Mouse (Mus musculus) thymus, postnatal 14 days (tissue): ENCODE measurements around the gene Ahnak2.

Experiments
- DNase-seq: peaks from one replicate; pipeline ENCODE4 v3.0.0; 2021

Gene Ahnak2

GRCm38 (mm10) chr12:112795466-112796104, 6.9 kb downstream of the Ahnak2 start:
- DNase-seq = no peak

DNA sequence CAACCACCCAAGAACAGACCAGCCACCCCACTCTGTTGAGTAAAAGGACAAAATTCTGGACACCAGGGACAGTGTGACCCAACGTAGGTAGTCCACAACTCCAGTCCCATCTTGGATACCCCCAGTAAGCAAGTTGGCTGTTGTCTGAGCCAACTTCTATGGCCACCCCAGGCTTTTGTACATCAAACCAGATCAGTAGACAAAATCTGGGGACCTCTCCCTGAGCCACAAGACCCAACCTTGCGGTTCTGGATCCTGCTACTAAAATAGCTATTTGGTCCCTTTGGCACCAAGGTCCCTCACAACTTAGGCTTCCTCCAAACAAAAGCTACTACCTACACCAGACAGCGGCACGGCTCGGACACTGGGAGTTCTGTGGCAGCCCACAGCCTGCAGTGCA, 7.5 kb downstream of the Ahnak2 start:
- no peak for DNase-seq

DNA sequence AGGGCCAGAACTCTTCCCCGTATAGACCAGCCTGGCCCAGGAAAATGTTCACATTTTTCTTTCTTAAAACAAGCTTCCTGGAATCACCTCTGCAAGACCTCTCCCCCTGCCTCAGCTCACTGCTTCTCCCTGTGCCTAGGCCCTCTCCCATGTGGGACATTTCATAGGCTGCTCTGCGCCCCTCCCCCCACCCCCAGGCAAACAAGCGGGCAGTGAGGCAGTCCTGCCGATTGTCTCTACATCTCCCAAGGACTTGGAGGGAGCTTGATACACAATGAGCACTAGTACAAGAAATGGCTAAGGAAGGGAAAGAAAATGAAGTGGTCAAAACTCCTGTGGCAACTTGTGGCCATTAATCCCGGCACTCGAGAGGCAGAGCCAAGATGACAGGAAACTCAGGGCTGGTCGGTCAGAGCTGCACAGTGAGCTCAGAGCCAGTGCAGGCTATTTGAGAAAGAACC, 8.1 kb downstream of the Ahnak2 start:
- DNase-seq = no peak

- DNase-seq = no peak
Observed at GRCm38 (mm10) chr12:112793601-112794355, 8.7 kb downstream of the Ahnak2 start.

DNA sequence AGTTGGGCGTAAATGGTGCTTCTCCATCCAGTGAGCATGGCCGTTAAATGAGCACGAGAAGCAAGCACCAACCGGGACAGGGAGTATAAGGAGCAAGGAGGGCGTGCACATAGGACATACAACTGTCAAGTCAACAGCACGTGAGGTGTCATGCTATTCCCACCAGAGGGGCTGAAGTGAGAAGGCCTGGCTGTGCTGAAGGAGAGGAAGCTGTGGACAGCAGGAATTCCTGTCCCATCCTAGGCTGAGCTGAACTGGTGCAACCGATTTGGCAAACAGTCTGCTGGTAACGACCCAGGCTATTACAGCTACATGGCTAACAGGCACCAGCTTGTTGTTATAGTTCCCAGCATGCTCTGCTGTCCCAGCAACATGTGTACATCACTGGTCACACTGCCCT, 11.4 kb downstream of the Ahnak2 start:
- DNase-seq = no peak

DNA sequence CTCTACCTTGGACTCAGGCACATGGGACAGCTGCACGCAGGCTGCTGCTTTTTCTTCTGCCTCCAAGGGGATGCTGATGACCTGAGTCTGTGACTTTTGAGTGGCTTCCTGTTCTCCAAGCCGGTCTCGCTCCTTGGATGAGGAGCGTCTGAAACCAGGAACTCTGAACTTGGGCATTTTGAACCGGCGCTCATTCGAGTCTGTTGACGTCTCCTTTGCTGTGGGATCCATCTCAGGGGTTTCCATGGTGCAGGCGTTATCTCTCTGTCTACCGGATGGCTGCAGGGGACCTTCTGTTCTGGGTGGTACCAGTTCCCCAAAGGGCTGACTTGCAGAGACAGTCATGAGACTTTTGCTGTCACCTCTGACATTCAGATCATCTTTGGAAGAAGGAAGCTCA, 28.0 kb downstream of the Ahnak2 start:
- no peak for DNase-seq

GRCm38 (mm10) chr12:112774026-112774425, 28.4 kb downstream of the Ahnak2 start:
- DNase-seq = no peak

DNA sequence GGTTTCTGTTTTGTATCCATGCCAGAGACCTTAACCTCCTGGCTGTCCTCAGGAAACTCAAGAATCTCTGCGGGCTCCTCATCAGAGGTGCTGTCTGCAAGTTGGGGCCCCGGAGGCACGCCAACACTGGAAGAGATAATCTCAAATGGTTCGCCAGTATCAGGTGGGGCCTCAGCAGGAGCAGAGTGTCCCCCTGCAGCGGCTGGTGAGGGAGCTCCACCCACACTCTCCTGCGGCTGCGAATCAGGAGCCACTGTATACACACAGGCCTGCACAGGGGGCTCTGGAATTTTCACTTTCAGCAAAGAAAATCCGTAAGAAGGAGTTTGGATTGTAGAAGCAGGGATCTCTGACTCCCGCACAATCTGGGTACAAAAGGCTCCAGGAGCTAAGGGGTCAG, 29.1 kb downstream of the Ahnak2 start:
- no peak for DNase-seq

- no peak for DNase-seq
Observed at GRCm38 (mm10) chr12:112772306-112772705, 30.2 kb downstream of the Ahnak2 start.

GRCm38 (mm10) chr12:112770396-112770795, 32.1 kb downstream of the Ahnak2 start:
- DNase-seq = no peak

DNA sequence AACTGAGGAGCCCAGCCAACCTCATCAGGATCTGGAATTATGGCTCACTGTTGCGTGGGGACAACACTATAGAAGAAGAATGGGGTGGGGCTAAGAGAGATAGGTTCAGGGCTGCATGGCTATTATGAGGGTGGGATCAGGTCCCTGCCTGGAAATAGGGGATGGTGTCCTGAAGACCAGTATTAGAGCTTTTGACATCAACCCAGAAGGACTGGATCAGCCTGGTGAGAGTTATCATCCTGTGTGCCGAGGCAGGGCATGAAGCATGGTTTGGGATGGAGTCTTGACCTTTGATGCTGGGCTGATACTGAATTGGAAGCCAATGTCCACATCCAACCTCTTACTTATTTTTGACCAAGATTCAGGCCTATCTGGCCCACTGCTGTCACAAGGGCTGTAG, 32.7 kb downstream of the Ahnak2 start:
- DNase-seq = no peak

DNA sequence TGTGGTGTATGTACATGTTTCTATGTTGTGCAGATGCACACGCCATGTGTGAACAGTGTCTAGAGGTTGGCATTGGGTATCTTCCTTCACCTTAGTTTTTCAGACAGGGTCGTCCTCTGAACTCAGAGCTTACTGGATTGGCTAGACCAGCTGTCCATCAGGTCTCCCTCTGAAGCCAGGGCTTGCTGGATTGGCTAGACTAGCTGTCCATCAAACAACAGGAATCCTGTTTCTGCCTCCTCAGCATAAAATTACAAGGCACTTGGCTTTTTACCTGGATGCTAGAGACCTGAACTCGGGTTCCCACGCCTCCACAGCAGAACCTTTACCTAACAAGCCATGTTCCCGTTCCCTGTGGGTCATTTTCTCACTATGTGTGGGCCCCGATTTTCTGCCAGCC, 33.4 kb downstream of the Ahnak2 start:
- no peak for DNase-seq

GRCm38 (mm10) chr12:112768166-112768565, 34.3 kb downstream of the Ahnak2 start:
- no peak for DNase-seq

GRCm38 (mm10) chr12:112767036-112767890, 35.2 kb downstream of the Ahnak2 start:
- DNase-seq = no peak

DNA sequence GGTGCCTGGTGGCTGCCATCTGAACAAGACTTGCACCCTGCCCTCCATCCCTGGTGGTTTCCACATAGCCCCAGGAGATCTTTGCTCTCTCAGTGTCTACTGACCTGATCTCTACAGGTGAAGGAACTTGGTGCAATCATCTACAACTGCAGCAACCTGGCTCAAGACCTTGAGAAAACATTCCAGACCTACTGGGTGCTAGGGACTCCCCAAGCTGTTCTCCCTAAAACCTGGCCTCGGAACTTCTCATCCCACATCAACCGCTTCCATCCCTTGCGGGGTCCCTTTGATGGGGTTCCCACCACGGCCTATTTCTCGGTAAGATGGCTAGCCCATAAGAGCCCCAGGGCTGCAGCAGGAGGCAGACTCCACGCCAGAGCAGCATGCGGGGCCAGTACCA, 35.9 kb downstream of the Ahnak2 start:
- DNase-seq = no peak

DNA sequence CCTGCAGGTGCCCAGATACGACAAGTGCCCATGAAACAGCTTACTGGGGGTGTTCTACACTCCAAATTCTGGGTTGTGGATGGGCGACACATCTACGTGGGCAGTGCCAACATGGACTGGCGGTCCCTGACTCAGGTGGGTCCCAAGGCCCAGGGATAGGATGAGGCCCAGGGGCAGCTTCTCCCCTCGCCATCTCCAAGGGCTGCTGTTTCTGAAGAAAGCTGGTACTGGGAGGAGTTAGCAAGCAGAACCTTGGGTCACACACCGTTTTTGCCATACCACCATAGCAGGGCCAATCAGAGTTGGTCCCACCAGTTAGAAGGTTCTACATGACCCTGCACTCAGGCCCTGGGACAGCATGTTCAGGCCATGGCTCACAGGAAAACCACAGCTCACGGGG, 37.5 kb downstream of the Ahnak2 start:
- DNase-seq = no peak

- no peak for DNase-seq
Observed at GRCm38 (mm10) chr12:112764141-112764540, 38.3 kb downstream of the Ahnak2 start.

DNA sequence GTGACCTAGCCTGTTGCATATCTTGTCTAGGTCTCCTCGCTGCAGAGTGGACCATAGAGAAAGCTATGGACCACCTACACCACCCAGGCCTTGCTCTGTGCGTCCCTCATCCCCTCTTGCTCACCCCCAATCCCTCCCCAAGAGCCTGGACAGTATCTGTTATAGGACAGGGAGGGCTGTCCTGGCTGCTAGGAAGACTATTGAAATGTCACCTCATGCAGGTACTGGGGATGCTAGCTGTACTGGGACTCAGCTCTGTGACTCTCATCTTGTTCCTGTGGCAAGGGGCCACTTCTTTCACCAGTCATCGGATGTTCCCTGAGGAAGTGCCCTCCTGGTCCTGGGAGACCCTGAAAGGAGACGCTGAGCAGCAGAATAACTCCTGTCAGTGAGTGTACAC, 39.3 kb downstream of the Ahnak2 start:
- no peak for DNase-seq

GRCm38 (mm10) chr12:112762018-112762417, 40.4 kb downstream of the Ahnak2 start:
- DNase-seq = no peak

- DNase-seq = no peak
Observed at GRCm38 (mm10) chr12:112761411-112761810, 41.0 kb downstream of the Ahnak2 start.

DNA sequence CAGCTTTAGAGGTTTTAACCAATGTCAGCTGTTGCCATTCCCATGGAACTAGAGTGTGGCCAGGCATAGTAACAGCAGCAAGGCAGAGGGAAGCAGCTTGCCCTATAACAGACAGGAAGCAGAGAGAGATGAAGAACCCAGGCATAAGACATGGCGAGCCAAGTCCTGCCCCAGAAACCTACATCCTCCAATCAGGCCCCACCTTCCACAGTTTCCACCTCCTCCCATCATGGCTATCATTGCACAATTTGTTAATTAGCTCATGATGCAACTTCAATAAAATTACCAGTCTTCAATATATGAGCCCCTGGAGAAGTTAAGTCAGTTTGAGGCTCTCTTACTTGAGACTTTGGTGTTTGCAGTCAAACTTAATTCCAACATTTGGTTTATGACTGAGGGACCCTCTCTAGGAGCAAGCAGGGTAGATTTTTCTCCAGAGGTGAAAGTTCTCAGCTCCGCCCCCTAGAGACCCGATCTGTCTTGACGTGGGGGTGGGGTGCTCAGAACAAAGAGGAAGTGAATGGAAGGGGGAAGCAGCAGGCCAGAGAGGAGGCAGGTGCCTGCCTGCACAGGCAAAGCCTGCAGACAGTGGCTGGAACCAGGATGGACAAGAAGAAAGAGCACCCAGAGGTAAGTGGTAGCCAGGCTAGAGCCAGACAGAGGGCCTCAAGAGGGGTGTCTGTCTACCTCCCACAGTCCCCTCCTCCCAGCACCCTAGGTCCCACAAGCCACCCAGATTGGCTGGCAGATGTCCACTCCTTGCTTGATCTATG, 42.1 kb downstream of the Ahnak2 start, which contains the start of gene Pld4:
Gene Pld4 (plus strand): TSS at position 502 of the 773 bp plus-strand sequence.
- DNase-seq = peak; percentile 58

DNA sequence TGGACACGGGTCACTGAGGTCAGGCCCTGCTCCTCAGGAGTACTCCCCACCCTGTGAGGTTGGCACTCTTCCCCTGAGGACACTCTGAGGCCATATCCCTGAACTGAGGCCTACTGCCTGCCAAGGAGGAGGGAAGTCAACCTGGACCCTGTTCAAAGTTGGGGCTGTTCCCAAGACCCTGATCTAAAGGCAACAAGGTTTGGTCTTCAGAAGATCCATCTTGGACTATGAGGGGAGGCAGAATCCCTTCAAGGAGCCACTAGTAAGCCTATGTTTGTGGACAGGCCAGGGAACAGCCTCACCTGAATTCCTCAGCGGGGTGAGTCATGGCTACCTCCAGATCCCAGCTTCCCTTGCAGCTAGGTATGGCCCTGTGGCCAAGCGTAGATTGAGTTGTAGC, 43.0 kb downstream of the Ahnak2 start:
- DNase-seq = no peak

DNA sequence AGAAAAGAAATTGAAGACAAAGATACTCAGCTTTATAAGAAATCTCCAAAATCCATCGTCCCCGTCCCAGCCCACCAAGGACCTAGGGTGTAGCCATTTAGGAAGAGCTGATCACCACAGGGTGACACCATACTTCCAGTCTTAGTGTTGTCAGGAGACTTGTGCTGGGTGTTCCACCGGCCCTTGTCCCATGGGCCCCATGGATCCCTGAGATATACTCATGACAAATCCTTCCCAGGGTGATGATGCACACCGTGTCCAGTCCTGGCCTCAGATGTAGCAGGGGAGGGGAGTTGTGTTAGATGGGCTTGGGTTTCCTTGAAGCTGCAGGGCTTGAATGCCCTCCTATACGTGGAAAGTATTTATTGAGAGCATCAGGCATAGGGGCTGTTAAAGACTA, 44.6 kb downstream of the Ahnak2 start:
- no peak for DNase-seq
